Mouse (Mus musculus) spleen, adult 18-20 months (tissue): ENCODE results near the gene Amy2a1.
"Not testable (repeated sequence)": the region's sequence is repeated elsewhere in the genome, so short reads cannot be mapped to it uniquely, and the experiment has no call there.

Experiments used
- DNase-seq, 2 experiments: peaks; one replicate each; pipeline ENCODE4 v3.0.0; 2022; ENCODE audit warnings: mixed read lengths in 2 of 2

The Amy2a1 gene

DNA sequence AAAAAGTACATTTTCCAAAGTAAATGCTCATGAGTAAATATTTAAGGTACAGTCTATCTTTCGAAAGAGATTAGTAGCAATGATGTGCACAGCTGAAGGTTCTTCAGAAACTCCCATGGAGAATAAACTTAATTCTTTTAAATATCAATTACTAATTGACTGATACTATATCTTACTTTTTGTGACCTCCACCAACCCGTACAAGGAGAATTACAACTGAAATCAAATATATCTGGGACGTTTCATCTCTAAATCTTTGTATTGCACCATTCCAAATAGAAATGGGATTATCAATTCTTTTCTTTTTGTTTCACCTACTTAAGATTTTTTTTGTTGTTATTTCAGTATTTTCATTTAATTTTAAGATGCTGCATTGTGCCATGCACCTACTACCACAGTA is at the start of gene Amy2a1:
Amy2a1 (minus strand) TSS at position 101 of the 400 bp plus-strand sequence.
- DNase-seq: not testable (repeated sequence)

DNA sequence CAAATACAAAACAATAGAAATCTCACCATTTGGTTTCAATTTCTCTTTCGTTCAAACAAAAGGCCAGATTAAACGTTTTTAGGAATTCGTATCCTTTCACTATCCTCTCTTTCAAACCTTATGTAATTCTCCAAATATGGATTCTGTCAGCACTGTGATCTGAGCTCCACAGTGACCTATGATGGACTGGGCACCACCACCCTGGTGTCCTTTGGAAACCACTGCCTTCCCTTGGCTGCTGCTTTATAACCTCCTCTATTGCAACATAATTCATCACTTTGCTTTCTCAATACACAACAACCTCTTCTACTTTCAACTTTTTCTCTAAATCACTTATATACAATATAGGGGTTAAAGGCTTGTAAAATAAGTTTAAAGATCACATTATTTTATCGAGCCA is 42.4 kb upstream of the Amy2a1 start:
- DNase-seq: no peak

- no peak for DNase-seq
Measured at GRCm38 (mm10) chr3:113574138-113574537, 41.9 kb upstream of the Amy2a1 start.

GRCm38 (mm10) chr3:113572158-113572557 is 39.9 kb upstream of the Amy2a1 start:
- no peak for DNase-seq

DNA sequence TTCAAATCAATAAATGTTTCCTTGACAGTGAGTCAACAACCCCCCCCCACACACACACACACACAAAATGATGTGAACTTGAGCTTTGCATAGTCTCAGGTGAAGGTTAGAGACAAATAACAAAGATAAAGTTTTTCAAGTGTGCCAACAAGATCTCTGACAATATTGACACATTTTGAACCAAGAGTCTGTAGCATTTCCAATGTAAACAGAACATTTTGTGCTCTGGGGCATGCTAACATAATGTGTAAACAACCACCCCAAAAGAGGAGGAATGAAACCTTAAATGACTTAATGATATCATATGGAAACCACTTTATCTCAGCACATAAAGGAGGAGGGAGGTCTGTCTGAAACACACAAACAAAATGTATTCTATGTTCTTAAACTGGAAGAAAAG is 7.5 kb upstream of the Amy2a1 start:
- DNase-seq: no peak
